Mouse (Mus musculus) liver, embryonic 15.5 days (tissue): ENCODE data around the gene Mmp25. TPM values are rescaled to one million over a fixed set of nuclear protein-coding genes. Genes with fewer than 3 reads are reported as not detected.

Source experiments
- ATAC-seq: fragments of 200-750 bp; cut with Nextera tagmentation; 2 replicates; pipeline ENCODE4 v1.8.0; 2017; ENCODE audit warnings: moderate number of reproducible peaks, mild to moderate bottlenecking, moderate library complexity; ENCODE audit not compliant: insufficient read depth
- H3K27ac ChIP-seq: fragments of 300-500 bp; sonication (generic); replicated peaks from 2 replicates; pipeline ENCODE4 v1.5.1; 2015; ENCODE audit warnings: mild to moderate bottlenecking, inconsistent platforms
- H3K27me3 ChIP-seq: fragments of 300-500 bp; sonication (generic); 2 replicates; pipeline ENCODE4 v1.6.1; 2015; ENCODE audit warnings: mild to moderate bottlenecking, inconsistent platforms
- H3K36me3 ChIP-seq: fragments of 300-500 bp; sonication (generic); replicated peaks from 2 replicates; pipeline ENCODE4 v1.6.1; 2015; ENCODE audit warnings: moderate library complexity, mild to moderate bottlenecking, inconsistent platforms
- H3K4me1 ChIP-seq: fragments of 300-500 bp; sonication (generic); replicated peaks from 2 replicates; pipeline ENCODE4 v1.6.1; 2015; ENCODE audit warnings: inconsistent platforms
- H3K4me2 ChIP-seq: fragments of 300-500 bp; sonication (generic); 2 replicates; pipeline ENCODE4 v1.6.1; 2015; ENCODE audit warnings: moderate library complexity, mild to moderate bottlenecking, inconsistent platforms
- H3K4me3 ChIP-seq: fragments of 300-500 bp; sonication (generic); replicated peaks from 2 replicates; pipeline ENCODE4 v1.5.1; 2015; ENCODE audit warnings: mild to moderate bottlenecking, inconsistent platforms
- H3K9ac ChIP-seq: fragments of 300-500 bp; sonication (generic); 2 replicates; pipeline ENCODE4 v1.6.1; 2015; ENCODE audit warnings: moderate library complexity, mild to moderate bottlenecking, inconsistent platforms
- H3K9me3 ChIP-seq: fragments of 300-500 bp; sonication (generic); replicated peaks from 2 replicates; pipeline ENCODE4 v1.6.1; 2016; ENCODE audit warnings: inconsistent platforms
- WGBS: fragments of 180-500 bp; shearing (Covaris S2); methylation state at CpG from one replicate; pipeline ENCODE4 v1.1.7; 2015; ENCODE audit warnings: mixed read lengths; ENCODE audit not compliant: insufficient replicate concordance; 5-methylcytosine and 5-hydroxymethylcytosine counted together
- polyA plus RNA-seq: library from polyadenylated mRNA; unstranded; fragments of >200 nt; fragmentation: Nextera tagmentation; extraction: Ambion mirVana; gene quantifications from 2 replicates; pipeline ENCODE4 v1.2.1, GENCODE M21; 2015

Mmp25 gene
- polyA plus RNA-seq, 1 experiment from 2014 or later, result 0.40 TPM

GRCm38 (mm10) chr17:23661526-23661925 lies 16.4 kb upstream of the Mmp25 start:
- Histone ChIP-seq H3K36me3 (no peaks in the 10 kb centered on the region), H3K27me3 (peaks cover 60% of the 10 kb centered on the region), H3K27ac (no peak overlapping the region), H3K9ac (no peak overlapping the region), H3K4me3 (no peak overlapping the region), H3K4me2 (no peak overlapping the region), H3K9me3 (no peaks in the 10 kb centered on the region), H3K4me1 (peaks cover 8% of the 10 kb centered on the region; the same call in 1 of the 2 replicates)
- ATAC-seq, result no peak
- 6% methylated on average over 9 of the region's 9 CpGs for WGBS

DNA sequence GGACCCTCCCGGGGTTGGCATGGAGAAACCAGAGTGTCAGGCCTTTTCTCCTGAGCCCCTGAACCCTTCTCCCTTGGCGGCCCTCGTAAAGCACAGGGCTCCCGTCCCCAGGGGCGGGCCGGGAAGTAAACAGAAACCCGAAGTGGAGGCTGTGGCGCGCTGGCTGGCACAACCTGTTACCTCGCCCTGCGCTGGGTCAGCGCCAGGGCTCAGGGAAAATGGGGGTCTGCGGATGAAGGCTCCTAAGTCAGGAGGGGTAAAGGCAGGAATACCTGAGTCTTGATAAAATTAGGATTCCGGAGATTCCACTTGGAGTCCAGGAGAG lies 15.8 kb upstream of the Mmp25 start:
- no peak overlapping the region for H3K27ac ChIP-seq
- 2% methylated on average over 14 of the region's 14 CpGs for WGBS
- H3K4me1 ChIP-seq, result peaks cover 8% of the 10 kb centered on the region; the same call in 1 of the 2 replicates
- H3K27me3 ChIP-seq, result peaks cover 62% of the 10 kb centered on the region
- H3K4me3 ChIP-seq, result peak overlapping the region; percentile 29
- H3K36me3 ChIP-seq, result no peaks in the 10 kb centered on the region
- ATAC-seq, result no peak
- H3K4me2 ChIP-seq, result peak overlapping the region; percentile 41
- no peaks in the 10 kb centered on the region for H3K9me3 ChIP-seq
- H3K9ac ChIP-seq, result no peak overlapping the region

DNA sequence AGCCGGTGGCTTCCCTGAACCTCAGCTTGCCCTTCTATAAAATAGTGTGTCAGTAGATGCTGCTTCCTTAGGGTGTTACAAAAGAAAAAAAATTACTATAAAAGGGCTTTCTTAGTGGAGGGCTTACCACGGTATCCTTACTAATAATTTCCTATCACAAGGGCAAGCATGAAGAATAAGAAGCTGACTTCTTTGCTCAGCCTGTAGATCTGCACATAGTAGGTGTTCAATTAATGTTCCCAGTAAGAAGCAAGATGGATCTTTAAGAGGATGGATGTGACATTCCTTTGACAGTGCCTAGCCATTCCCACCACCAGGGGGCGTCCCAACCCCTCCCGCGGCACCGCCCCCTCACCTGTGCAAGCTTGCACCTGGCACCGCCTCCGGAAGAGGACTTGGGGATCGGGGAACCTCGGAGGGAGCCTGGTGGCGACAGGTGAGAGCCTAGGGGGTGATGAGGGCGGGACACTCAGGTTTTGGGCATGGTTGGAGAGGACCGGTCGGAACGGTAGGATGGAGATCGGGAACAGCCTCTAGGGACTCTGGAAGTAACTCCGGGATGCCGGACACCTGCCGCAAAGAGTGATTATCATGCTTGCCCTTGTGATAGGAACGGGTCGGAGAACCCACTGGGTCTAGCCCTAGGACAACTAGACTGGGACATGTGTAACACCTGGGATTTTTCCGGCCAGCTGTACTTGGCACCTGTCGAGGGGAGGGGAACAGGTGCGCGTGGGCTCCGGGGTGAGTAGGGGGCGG lies 15.2 kb upstream of the Mmp25 start, which contains the start of gene Bicdl2:
Gene Bicdl2 (plus strand): TSS at position 390 of the 759 bp plus-strand sequence.
- Histone ChIP-seq H3K27ac (no peak within 1 kb of the TSS), H3K9me3 (no peaks in the 10 kb centered on the region), H3K27me3 (peaks cover 62% of the 10 kb centered on the region), H3K36me3 (no peaks in the 10 kb centered on the region), H3K4me3 (peak within 1 kb of the TSS; percentile 29), H3K9ac (no peak within 1 kb of the TSS), H3K4me2 (peak within 1 kb of the TSS; percentile 41), H3K4me1 (peaks cover 8% of the 10 kb centered on the region; the same call in 1 of the 2 replicates)
- no peak for ATAC-seq
- WGBS, result 9% methylated on average over 27 of the region's 27 CpGs

DNA sequence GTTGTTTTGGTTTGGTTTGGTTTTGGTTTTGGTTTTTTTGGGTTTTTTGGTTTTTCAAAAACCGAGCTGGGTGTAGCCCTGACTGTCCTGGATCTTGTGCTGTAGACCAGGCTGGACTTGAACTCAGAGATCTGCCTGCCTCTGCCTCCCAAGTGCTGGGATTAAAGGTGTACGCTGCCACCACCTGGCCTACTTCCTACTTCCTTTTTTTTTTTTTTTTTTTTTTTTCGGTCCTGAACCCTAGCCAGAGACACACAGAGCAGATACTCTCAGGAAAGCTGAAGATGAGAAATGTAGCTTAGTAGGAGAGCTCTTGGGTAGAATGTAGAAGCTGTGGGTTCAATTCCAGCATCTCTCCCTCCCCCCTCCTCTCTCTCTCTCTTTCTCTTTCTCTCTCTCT lies 13.4 kb upstream of the Mmp25 start:
- Histone ChIP-seq H3K9ac (no peak overlapping the region), H3K36me3 (no peaks in the 10 kb centered on the region), H3K4me3 (no peak overlapping the region), H3K4me2 (no peak overlapping the region), H3K27me3 (peaks cover 58% of the 10 kb centered on the region), H3K4me1 (peaks cover 8% of the 10 kb centered on the region; the same call in 1 of the 2 replicates), H3K27ac (no peak overlapping the region), H3K9me3 (no peaks in the 10 kb centered on the region)
- no peak for ATAC-seq
- 44% methylated on average over 3 of the region's 3 CpGs for WGBS

- 29% methylated on average over 2 of the region's 2 CpGs for WGBS
- H3K27ac ChIP-seq, result no peak overlapping the region
- H3K9ac ChIP-seq, result no peak overlapping the region
- H3K4me3 ChIP-seq, result no peak overlapping the region
- no peaks in the 10 kb centered on the region for H3K4me1 ChIP-seq
- no peak overlapping the region for H3K4me2 ChIP-seq
- peaks cover 18% of the 10 kb centered on the region for H3K27me3 ChIP-seq
- no peaks in the 10 kb centered on the region for H3K9me3 ChIP-seq
- H3K36me3 ChIP-seq, result no peaks in the 10 kb centered on the region
- ATAC-seq, result no peak
Observed at GRCm38 (mm10) chr17:23654410-23654809, 9.3 kb upstream of the Mmp25 start.

GRCm38 (mm10) chr17:23654001-23654400 lies 8.9 kb upstream of the Mmp25 start:
- H3K36me3 ChIP-seq, result no peaks in the 10 kb centered on the region
- WGBS, result 34% methylated on average over 6 of the region's 6 CpGs
- H3K27me3 ChIP-seq, result peaks cover 14% of the 10 kb centered on the region

DNA sequence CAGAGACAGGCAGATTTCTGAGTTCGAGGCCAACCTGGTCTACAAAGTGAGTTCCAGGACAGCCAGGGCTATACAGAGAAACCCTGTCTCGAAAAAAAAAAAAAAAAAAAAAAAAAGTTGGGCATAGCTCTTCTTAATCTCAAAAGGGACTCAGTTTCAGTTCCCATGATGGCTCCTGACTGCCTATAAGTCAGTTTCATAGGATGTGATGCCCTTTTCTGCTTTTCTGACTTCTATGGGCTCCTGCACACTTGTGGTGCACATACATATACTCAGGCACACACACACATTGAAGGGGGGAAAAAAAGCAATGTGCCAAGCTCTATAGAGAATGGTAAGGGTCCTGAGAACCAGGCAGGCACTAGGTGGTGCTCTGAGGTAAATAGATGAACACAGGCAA lies 8.2 kb upstream of the Mmp25 start:
- H3K4me1 ChIP-seq, result no peaks in the 10 kb centered on the region
- no peaks in the 10 kb centered on the region for H3K9me3 ChIP-seq
- H3K9ac ChIP-seq, result no peak overlapping the region
- WGBS, result 50% methylated on average over 2 of the region's 2 CpGs
- no peak overlapping the region for H3K4me2 ChIP-seq
- no peak overlapping the region for H3K27ac ChIP-seq
- peaks cover 11% of the 10 kb centered on the region for H3K27me3 ChIP-seq
- no peak for ATAC-seq
- H3K4me3 ChIP-seq, result no peak overlapping the region
- no peaks in the 10 kb centered on the region for H3K36me3 ChIP-seq

More at GRCm38 (mm10) chr17:23654001-23654400, 8.9 kb upstream of the Mmp25 start:
- no peak overlapping the region for H3K27ac ChIP-seq
- no peaks in the 10 kb centered on the region for H3K9me3 ChIP-seq
- no peak overlapping the region for H3K9ac ChIP-seq
- no peak overlapping the region for H3K4me2 ChIP-seq
- ATAC-seq, result no peak
- H3K4me3 ChIP-seq, result no peak overlapping the region
- no peaks in the 10 kb centered on the region for H3K4me1 ChIP-seq

DNA sequence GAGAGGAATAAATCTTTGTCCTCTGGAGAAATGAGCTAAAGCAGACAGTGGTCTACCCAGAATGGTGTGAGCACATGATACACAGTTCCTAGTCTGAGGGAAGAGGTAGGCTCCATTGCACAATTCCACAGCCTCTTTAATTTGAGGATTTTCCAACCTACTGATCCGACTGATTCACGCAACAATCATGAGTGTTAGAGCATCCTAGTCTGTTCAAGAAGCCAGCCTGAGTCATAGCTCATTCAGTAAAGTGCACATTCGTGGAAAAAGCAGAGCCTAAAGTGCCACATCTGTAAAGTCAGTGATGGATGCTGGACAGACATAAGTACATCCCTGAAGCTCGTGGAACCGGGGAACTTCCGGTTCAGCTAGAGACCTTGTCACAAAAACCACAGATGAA lies 6.3 kb upstream of the Mmp25 start:
- no peak overlapping the region for H3K4me2 ChIP-seq
- H3K36me3 ChIP-seq, result no peaks in the 10 kb centered on the region
- no peak for ATAC-seq
- no peaks in the 10 kb centered on the region for H3K4me1 ChIP-seq
- no peak overlapping the region for H3K4me3 ChIP-seq
- H3K9me3 ChIP-seq, result no peaks in the 10 kb centered on the region
- H3K27me3 ChIP-seq, result peaks cover 11% of the 10 kb centered on the region
- no peak overlapping the region for H3K9ac ChIP-seq
- WGBS, result 52% methylated on average over 6 of the region's 6 CpGs
- no peak overlapping the region for H3K27ac ChIP-seq

- H3K36me3 ChIP-seq, result no peaks in the 10 kb centered on the region
- no peak for ATAC-seq
- H3K27me3 ChIP-seq, result peaks cover 46% of the 10 kb centered on the region
- no peak overlapping the region for H3K4me2 ChIP-seq
- 45% methylated on average over 10 of the region's 10 CpGs for WGBS
- no peak overlapping the region for H3K9ac ChIP-seq
- no peaks in the 10 kb centered on the region for H3K9me3 ChIP-seq
- no peak overlapping the region for H3K4me3 ChIP-seq
- peaks cover 6% of the 10 kb centered on the region; the same call in 1 of the 2 replicates for H3K4me1 ChIP-seq
- no peak overlapping the region for H3K27ac ChIP-seq
Observed at GRCm38 (mm10) chr17:23645894-23646293, 817 bp upstream of the Mmp25 start.

DNA sequence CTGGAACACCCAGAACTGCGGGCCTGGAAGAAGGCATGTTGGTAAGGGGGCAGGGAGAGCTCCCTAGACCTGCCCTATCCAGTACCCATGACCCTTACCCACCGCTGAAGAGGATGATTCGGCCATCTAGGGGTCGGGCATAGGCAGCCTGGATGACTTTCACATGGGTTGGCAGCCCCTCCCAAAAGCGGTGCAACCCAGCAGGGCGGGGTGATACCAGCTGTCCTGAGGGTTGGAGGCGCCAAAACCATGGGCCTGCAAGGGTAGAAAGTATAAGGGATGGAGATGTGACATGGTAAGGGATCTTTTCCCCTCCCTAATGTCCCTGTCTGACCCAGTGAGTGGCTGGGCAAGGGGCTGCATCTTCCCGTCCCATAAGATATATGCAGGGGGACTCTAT lies 13.8 kb downstream of the Mmp25 start:
- Histone ChIP-seq H3K4me1 (0 out of 2 replicates have a peak, but pooled peaks cover 5% of the 10 kb centered on the region), H3K9ac (no peak overlapping the region), H3K4me3 (no peak overlapping the region), H3K4me2 (no peak overlapping the region), H3K36me3 (no peaks in the 10 kb centered on the region), H3K27me3 (0 out of 2 replicates have a peak, but pooled peaks cover 5% of the 10 kb centered on the region), H3K27ac (no peak overlapping the region), H3K9me3 (no peaks in the 10 kb centered on the region)
- no peak for ATAC-seq
- 63% methylated on average over 8 of the region's 8 CpGs for WGBS

DNA sequence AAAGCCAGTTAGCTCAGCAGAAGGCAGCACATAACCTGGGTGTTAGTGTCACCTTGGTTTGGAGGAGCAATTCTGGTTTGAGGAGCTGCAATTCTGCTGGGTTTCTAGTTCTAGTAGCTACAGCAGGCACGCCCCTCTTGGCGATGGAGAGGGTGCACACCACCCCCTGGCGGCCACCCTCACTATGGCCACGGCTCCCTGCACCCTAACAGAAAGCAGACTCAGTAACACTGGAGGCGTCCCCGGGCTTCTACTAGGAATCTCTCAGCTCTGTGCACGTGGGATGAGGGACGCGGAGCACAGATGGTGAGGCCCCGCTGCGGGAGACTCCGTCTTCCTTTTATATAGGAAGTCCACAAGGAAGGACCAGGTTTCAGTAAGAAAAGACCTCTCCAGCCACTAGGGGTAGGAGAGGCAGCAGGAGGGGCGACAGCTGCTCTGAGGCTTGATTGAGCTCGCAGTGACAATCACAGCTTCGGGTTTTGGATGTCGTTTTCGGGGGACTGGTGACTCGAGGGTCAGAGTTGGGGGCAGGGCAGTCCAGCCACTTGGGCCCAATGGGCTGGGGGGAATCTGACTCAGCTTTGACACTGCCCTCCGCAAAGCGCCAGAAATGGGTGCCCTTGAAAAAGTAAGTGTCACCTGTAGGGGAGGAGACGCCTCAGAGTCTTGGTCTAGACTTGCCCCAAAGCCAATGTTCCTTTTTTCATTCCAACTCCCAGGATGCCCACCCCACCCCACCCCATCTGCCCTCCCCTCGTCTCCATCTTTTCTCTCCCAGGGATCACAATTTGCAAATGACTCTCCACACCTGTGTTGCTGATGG lies 14.7 kb downstream of the Mmp25 start:
- H3K27ac ChIP-seq, result no peak overlapping the region
- no peak for ATAC-seq
- no peak overlapping the region for H3K4me3 ChIP-seq
- H3K4me2 ChIP-seq, result peak overlapping the region; percentile 36; the same call in 1 of the 2 replicates
- H3K4me1 ChIP-seq, result 0 out of 2 replicates have a peak, but pooled peaks cover 5% of the 10 kb centered on the region
- 11% methylated on average over 22 of the region's 22 CpGs for WGBS
- no peaks in the 10 kb centered on the region for H3K36me3 ChIP-seq
- no peak overlapping the region for H3K9ac ChIP-seq
- H3K27me3 ChIP-seq, result no peaks in the 10 kb centered on the region
- H3K9me3 ChIP-seq, result no peaks in the 10 kb centered on the region
